Mouse (Mus musculus) adipocyte (in vitro differentiated cells): ENCODE measurements at regions not wholly inside any gene's neighbourhood (a gene's known extent, or its start where the extent isn't known, plus 50 kb on each side); places are given as distances from the start of the nearest gene placed in this dataset.

ENCODE experiments used
- DNase-seq: peaks from one replicate; pipeline ENCODE4 v3.0.0-alpha.2; 2016; ENCODE audit warnings: low spot score

- DNase-seq: no peak
These were observed 369.4 kb upstream of the Igbp1b start for GRCm38 (mm10) chr6:139027696-139028095.

- DNase-seq: no peak
These were observed 356.2 kb upstream of the Igbp1b start for GRCm38 (mm10) chr6:139014526-139014925.

GRCm38 (mm10) chr6:139010501-139010900 is 352.2 kb upstream of the Igbp1b start:
- no peak for DNase-seq
